Mouse (Mus musculus): ENCODE data around the gene Sqor.

The Sqor gene

DNA sequence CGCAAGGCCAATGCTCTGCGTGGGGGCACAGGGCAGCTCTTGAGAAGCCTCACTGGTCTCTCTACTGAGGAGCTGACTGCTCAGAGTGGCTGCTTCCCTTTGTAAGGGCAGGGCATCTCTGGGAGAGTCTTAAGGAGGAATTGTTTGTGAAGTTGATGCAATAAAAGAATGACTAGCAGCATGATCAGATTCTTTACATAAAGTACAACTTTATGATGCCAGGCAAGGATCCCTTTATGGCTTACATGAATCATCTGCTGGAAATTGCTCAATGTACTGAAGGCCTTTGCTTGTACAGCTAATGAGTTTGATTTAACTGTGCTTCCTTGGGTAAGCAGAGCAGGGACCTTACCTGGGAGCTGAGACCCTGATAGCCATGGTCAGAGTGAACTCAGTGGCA, 18.7 kb downstream of the Sqor start:
- DNase-seq (ENCODE audit: low spot score in 2 of 2) = no peak

GRCm38 (mm10) chr2:122784701-122785100, 19.7 kb downstream of the Sqor start:
- DNase-seq (ENCODE audit: low spot score in 2 of 2) = no peak

DNA sequence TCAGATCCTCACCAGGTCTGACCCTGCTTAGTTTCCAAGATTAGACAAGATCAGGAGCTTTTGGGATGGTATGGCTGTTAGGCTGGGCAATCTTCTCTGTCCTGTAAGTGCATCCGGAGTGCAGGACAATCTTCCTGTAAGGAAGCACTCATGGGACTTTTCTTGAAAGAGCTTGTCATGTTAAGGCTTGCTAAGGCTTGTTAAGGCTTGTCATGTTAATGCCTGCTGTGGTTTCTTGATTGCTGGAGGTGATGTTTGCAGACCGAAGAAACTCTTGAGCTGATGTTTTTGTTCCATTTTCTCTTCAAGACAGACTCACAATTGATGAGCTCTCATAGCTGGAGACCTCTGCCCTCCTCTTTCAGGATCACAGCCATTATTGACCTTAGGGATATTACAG, 21.1 kb downstream of the Sqor start:
- no peak for DNase-seq (ENCODE audit: low spot score in 2 of 2)

DNA sequence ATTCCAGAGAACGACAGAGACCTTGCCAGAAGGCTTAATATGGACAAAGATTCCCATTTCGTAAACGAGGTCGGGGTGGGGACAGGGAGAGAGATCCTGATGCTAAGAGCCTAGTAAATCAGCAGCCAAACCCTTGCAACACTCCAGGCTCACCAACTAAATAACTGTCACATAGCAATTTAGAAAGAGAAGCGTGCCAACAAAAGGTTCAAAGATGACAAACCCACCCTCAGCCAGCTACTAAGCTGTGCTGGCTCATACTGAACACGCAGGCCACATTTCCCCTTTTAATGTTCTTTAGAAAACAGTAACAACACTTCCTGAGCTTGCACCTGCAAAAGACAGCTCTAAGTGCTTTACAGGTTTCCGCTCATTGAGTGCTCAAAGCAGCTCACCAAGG, 24.3 kb downstream of the Sqor start:
- DNase-seq (ENCODE audit: low spot score in 2 of 2) = no peak

GRCm38 (mm10) chr2:122789730-122790129, 24.7 kb downstream of the Sqor start:
- no peak for DNase-seq (ENCODE audit: low spot score in 2 of 2)

GRCm38 (mm10) chr2:122804392-122804791, 39.4 kb downstream of the Sqor start:
- no peak for DNase-seq (ENCODE audit: low spot score in 2 of 2)

GRCm38 (mm10) chr2:122806040-122806439, 41.0 kb downstream of the Sqor start:
- DNase-seq (ENCODE audit: low spot score in 2 of 2) = no peak

DNA sequence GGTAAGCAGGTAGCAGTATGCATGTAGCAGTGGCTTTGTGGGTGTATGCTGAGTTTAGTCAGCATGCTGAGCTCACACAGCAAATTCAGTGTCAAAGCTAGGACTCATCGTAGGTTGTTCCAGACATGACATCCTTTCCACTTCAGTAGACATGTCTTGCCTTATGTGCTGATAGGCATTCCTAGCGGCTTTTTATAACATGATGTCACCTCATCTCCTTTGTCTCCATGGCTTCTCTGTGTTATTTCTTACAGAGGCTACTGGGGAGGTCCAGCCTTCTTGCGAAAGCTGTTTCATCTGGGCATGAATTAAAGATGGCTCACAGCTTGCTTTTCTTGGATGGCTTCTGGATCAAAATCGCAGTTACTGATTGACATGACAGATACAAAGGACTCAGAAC, 44.0 kb downstream of the Sqor start:
- DNase-seq (ENCODE audit: low spot score in 2 of 2) = no peak

- DNase-seq (ENCODE audit: low spot score in 2 of 2) = no peak
Measured at GRCm38 (mm10) chr2:122816986-122817385, 51.9 kb downstream of the Sqor start.

- DNase-seq (ENCODE audit: low spot score in 2 of 2) = no peak
Measured at GRCm38 (mm10) chr2:122821246-122821645, 56.2 kb downstream of the Sqor start.

DNA sequence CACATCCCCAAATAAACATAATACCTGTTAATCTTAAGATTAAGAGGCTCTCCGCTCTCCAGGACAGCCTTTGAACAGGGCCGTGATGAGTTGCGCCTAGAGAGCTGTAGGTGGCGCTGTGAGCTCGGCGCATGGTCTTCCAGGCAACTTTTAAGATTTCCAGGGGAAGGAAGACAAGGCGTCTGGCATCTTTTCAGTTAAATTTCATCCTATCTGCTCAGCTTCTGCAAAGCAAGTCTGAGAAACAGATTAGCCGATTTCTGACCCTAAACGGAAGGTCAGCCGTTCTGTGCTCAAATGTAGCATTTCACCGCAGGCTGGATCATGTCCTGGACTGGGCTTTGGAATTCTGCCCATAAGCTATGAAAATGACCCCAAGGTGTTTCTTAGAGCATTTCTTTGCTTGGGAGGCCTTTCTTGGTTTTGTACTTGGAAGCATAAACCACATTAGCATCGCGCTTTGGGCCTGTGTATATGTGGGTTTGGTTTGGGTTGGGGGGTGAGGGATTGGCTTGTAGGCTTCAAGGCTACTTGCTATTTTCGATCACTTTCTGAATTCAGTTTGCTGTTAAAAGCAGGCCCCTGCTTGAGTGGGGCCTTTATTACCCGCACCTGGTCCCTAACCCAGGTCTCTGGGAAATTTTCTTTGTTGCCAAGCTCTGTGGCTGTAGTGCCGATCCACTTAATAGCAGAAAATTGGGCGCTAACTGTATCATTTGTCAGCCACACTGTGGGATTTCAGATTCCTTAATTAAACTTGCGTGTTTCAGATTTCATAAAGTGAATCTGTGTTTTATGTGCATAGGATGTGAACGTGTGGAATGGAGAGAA, 60.6 kb downstream of the Sqor start:
- peak; percentile 28 to 61 for DNase-seq (ENCODE audit: low spot score in 2 of 2)

- no peak for DNase-seq (ENCODE audit: low spot score in 2 of 2)
Measured at GRCm38 (mm10) chr2:122826302-122826701, 61.3 kb downstream of the Sqor start.

GRCm38 (mm10) chr2:122854636-122855035, 89.6 kb downstream of the Sqor start:
- DNase-seq (ENCODE audit: low spot score in 2 of 2) = no peak

- DNase-seq (ENCODE audit: low spot score in 2 of 2) = no peak
Measured at GRCm38 (mm10) chr2:122855354-122855753, 90.3 kb downstream of the Sqor start.
